Comparison of ENCODE assay signal across 23 mouse cellular contexts in the genomic region with DNA sequence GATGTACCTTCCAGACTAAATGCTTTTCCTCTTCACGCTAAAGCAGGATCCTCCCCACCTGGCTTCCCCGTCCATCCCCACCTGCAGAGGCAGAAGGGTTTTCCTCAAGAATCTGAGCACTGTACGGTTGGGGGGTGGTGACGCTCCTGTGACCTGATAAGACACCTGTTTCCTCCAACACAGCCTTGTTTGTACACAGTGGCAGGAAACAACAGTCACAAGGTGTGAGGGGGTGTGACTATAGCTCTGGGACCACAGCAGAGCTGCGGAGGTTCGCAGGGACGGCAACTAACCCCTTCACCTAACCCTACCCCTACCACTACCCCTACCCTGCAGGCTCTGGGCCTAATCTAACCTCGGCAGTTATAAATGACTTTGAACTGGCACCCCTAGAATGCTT. TPM values are rescaled to one million over a fixed set of nuclear protein-coding genes. Genes with fewer than 3 reads are reported as not detected.
A peak's percentile ranks its signal among the peaks of the same experiment; 100 is the strongest.
DNase-seq lines count a peak whose midpoint lies in the region; ATAC-seq and TF ChIP-seq lines count a peak whose summit lies in the region.
"Had no signal": no experiment of that assay in that cellular context is flagged by ENCODE, and none has a peak within 500 bp of the region (broad histone marks: within the 10 kb centered on the region; RNA-seq: fewer than 3 reads in every experiment).

No protein-coding gene starts in this region.

- H3K4me1 ChIP-seq in spleen, adult 2 months (ENCODE audit: control insufficient read depth, insufficient read depth, insufficient read length), result peaks cover 14% of the 10 kb centered on the region; the same call in 1 of the 2 replicates
- H3K4me1 ChIP-seq: liver, embryonic 15.5 days had no signal

- H3K27ac ChIP-seq in spleen, adult 2 months (ENCODE audit: insufficient read depth, low read length), result peak overlapping the region; percentile 89
- H3K27ac ChIP-seq: embryonic facial prominence, embryonic 10.5 days; gastrocnemius, adult 2 months; hindbrain, embryonic 15.5 days; left cerebral cortex, adult 2 months; limb, embryonic 13.5 days; liver, embryonic 15.5 days; neural tube, embryonic 13.5 days had no signal

- TF ChIP-seq POLR2A in spleen, adult 2 months (IDR thresholded peaks at IDR 0.05; ENCODE audit: low read depth, low read length), result no peak

- no peak for TF ChIP-seq CTCF in spleen, adult 2 months (IDR thresholded peaks at IDR 0.05; ENCODE audit: extremely low read depth, insufficient read depth, insufficient read length, insufficient replicate concordance)

- 58% methylated on average over 8 of the region's 8 CpGs for WGBS in spleen, adult 2 months

- no peak for ATAC-seq in erythroid progenitor cell, adult 5-6 weeks (replicated peaks; ENCODE audit: low FRiP score, poor library complexity, severe bottlenecking)
- ATAC-seq: forebrain, embryonic 16.5 days had no signal

- H3K36me3 ChIP-seq in spleen, adult 2 months (ENCODE audit: control insufficient read depth, insufficient read depth, low read length), result no peaks in the 10 kb centered on the region; the same call in 1 of the 2 replicates
- H3K36me3 ChIP-seq: hindbrain, embryonic 15.5 days; limb, embryonic 13.5 days; liver, embryonic 15.5 days; neural tube, embryonic 13.5 days had no signal

- H3K4me3 ChIP-seq in spleen, adult 2 months (ENCODE audit: extremely low read depth, insufficient read depth, insufficient read length), result peak overlapping the region; percentile 35; the same call in 1 of the 2 replicates
- H3K4me3 ChIP-seq: embryonic facial prominence, embryonic 10.5 days; gastrocnemius, adult 2 months; hindbrain, embryonic 15.5 days; left cerebral cortex, adult 2 months; limb, embryonic 13.5 days; liver, embryonic 15.5 days; megakaryocyte, embryonic 14.5 days; neural tube, embryonic 13.5 days had no signal

- DNase-seq in spleen, adult 2 months (ENCODE audit: low read depth in 1 of 2, low spot score in 2 of 2), result peak in 1 of 2 experiments; percentile 53
- no peak for DNase-seq in spleen, adult 18-20 months
- DNase-seq in induced T-regulatory cell, adult 2 months (ENCODE audit: low read depth), result peak; percentile 85
- peak; percentile 78 to 91 for DNase-seq in thymus, adult 18-20 months
- no peak for DNase-seq in kidney, adult 8-10 months
- DNase-seq in left cerebral cortex, adult 8-10 months (ENCODE audit: low spot score in 2 of 2), result no peak
- DNase-seq: cerebellum, adult 18-20 months; gastrocnemius, adult 2 months; heart, adult 11 months; heart, postnatal 36 days; kidney, adult 18-20 months; kidney, postnatal 25 days; lung, postnatal 10 days; right cerebral cortex, postnatal 4 days had no signal

- H3K27me3 ChIP-seq in spleen, adult 2 months (ENCODE audit: control insufficient read depth, insufficient read depth, low read length), result no peaks in the 10 kb centered on the region
- H3K27me3 ChIP-seq: hindbrain, embryonic 15.5 days; limb, embryonic 13.5 days; neural tube, embryonic 13.5 days had no signal

RNA-seq across cellular contexts. Expression of a gene that starts 7.4 kb away (rescaled TPM):
- 139 and 165 TPM in 2 replicates for polyA plus RNA-seq in spleen, adult 2 months (2012; rRNA removed)
- 1 to 10 TPM; 5.9 to 6.6 (median 6.3) TPM for total RNA-seq in left cerebral cortex, adult 8-10 months (2022)
- total RNA-seq in erythroid progenitor cell, adult 5-6 weeks (2015; ENCODE audit: low replicate concordance), result 16.2 and 22.6 TPM in 2 replicates
- 1.4 and 3.3 TPM in 2 replicates for total RNA-seq in erythroid progenitor cell, adult 5-6 weeks (2017; ENCODE audit: low replicate concordance)

RNA-seq across cellular contexts. Expression of a gene that starts 43.6 kb away (rescaled TPM):
- 4.5 and 6.3 TPM in 2 replicates for polyA plus RNA-seq in spleen, adult 2 months (2012; rRNA removed)
- total RNA-seq in left cerebral cortex, adult 8-10 months (2022), result 100 to 1,000 TPM; 448 to 504 (median 464) TPM
- total RNA-seq in erythroid progenitor cell, adult 5-6 weeks (2015; ENCODE audit: low replicate concordance), result 103 and 116 TPM in 2 replicates
- 69.7 and 95.6 TPM in 2 replicates for total RNA-seq in erythroid progenitor cell, adult 5-6 weeks (2017; ENCODE audit: low replicate concordance)

Comparison
In these comparisons a context has a peak if more than half of its experiments do, and no peak if none do; other contexts are left out.
1. DNase-seq: peak in induced T-regulatory cell, adult 2 months (single experiment) and thymus, adult 18-20 months (2 of 2); none in spleen, adult 18-20 months (0 of 2), kidney, adult 8-10 months (0 of 2) and left cerebral cortex, adult 8-10 months (0 of 2).